Mouse (Mus musculus) retina, embryonic 14.5 days (tissue): ENCODE measurements around the gene Zfp362.

Experiments
- DNase-seq: peaks from one replicate; pipeline ENCODE4 v3.0.0-alpha.2; 2015; ENCODE audit warnings: low spot score

The Zfp362 gene

DNA sequence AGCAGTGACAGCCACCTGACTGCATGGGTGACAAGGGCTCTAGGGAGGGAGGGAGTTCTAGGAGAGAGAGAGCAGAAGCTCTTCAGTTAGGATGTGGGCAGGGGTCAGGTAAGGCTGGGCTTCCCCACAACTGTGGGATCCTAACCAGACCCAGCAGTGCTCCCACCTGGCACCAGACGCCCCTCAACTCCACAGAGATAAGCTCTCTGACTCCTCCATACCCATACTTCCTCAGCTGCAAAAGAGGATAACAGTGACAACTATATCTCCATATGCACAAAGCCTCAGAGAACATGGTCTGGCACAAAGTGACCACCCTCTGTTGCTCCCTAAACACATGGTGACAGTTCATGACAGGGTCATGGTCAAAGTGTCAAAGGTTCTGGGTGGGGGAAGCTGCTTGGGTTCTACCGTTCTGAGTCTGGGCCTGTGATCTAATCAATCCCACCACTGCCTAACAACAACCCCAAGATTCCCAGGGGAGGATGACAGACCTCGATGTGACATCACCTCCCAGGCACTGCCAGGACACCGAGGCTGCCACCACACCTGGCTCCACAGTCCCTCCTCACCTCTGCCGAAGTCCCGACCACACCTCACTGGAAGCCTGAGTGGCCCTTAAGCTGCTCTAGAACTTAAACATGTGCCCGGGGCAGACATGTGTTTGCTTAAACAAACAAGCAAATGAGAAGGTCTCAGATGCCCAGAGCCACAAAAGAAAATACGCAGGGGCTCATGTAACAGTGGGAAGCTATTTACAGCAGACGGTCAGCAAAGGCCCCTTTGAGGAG, 4.0 kb downstream of the Zfp362 start:
- no peak for DNase-seq

- DNase-seq = no peak
Observed at GRCm38 (mm10) chr4:128796788-128797187, 9.1 kb downstream of the Zfp362 start.

DNA sequence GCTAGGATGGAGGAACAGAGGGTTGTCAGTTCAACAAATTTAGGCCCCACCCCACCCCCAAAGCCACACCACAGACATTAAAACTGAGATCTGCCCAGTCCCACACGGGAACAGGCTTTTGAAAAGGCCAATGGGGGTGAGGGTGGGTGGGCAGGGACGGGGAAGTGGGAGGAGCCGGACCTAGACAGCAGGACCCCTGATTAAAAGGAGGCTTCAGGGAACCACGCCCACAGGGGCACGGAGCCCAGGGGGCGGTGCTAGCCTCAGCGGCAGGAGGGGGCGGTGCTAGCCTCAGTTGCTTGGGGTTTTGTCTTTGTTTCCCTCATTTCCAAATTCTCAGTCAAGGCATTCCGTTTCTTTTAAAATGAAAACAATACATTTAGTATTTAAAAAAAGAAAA, 10.2 kb downstream of the Zfp362 start:
- peak; percentile 42 for DNase-seq

DNA sequence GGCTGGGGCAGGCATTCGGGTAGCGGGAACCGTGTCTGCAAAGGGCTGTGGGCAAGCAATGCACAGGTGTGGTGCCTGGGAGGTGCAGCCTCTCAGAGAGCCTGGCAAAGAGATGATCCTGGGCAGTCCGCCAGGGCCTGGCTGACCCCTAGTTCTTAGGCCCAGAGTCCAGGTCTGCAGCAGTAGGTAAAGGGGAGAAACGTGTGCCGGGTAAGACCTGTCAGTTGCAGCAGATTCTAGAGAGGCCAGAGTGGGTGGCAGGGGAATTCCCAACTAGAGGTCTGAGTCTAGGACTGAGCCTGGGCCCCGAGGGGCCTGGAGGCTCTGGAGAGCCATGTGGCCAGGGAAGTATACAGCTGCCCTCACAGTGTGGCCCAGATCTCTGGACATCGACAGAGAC, 11.6 kb downstream of the Zfp362 start:
- DNase-seq = no peak

- DNase-seq = no peak
Observed at GRCm38 (mm10) chr4:128793710-128794109, 12.1 kb downstream of the Zfp362 start.

GRCm38 (mm10) chr4:128789646-128790045, 16.2 kb downstream of the Zfp362 start:
- no peak for DNase-seq

DNA sequence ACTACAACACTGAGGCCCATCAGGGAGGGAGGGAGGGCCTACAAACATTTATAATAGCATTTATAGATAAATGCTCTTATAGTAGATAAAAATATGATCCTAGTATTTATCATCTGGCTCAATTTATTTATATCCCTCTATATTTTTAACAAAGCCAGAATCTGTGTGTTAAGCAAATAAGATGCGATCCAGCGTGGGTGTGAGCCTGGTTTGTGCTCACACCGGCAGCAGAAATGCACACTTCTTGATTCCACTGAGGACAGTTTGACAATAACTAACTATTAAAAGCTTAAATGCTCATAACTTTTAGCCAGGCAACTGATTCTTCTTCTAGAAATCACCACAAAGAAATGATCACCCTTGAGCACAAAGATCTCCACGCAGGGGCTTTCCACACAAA, 17.7 kb downstream of the Zfp362 start:
- DNase-seq = no peak

- no peak for DNase-seq
Observed at GRCm38 (mm10) chr4:128787023-128787939, 18.6 kb downstream of the Zfp362 start.

GRCm38 (mm10) chr4:128785921-128786654, 19.8 kb downstream of the Zfp362 start:
- DNase-seq = no peak

DNA sequence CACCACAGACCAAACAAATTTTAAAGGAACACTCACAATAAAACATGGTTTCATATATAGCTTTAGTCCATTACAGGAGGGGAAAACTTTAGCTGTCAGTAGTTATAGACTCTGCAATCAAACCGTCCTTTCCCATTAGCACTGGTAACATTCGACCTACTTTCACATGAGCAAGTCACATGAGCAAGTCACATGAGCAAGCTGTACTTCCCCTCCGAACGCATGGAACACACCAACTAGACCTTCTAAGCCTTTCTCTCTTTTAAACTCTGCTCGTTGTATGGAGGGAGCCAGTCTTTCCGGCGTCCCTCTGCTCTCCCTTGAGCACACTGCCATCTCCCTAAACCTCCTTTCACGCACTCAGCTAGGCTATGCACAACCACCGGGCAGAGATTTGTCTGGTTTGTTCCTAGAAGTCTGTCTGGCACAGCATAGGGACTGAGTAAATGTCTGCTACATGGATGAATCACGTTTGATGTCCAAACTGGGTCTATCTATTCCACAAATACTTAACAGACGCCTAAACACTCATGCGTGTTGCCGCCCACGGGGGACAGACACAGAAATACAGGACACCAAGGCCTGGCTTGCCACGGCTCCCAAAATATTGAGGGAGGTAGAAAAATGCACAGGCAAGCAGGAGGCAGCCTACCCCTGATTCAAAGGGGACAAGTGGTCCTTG, 20.8 kb downstream of the Zfp362 start:
- DNase-seq = no peak

GRCm38 (mm10) chr4:128782645-128783044, 23.2 kb downstream of the Zfp362 start:
- DNase-seq = no peak

- no peak for DNase-seq
Observed at GRCm38 (mm10) chr4:128782037-128782436, 23.8 kb downstream of the Zfp362 start.

- no peak for DNase-seq
Observed at GRCm38 (mm10) chr4:128777593-128777992, 28.3 kb downstream of the Zfp362 start.

GRCm38 (mm10) chr4:128776568-128777289, 29.1 kb downstream of the Zfp362 start:
- peak; percentile 90 for DNase-seq

GRCm38 (mm10) chr4:128774467-128774866, 31.4 kb downstream of the Zfp362 start:
- peak; percentile 79 for DNase-seq

DNA sequence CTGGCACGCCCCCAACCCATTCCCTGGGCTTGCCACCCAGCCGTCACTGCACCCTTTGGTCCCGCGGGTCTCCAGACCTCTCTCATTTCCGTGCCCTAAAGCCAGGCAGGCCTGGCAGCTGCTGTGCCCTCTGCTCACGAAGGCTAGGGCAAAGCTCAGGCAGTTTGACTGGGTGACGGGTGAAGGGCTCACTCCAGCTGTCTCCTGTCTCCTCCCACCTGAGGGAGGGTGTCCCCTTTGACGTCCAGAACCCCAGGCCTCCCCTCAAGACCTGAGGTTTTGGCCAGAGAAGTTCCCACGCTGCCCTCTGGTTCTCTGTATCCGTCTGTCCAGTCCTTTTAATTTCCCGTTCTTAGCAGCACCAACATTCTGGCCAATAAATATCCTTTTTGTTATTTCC, 32.0 kb downstream of the Zfp362 start:
- no peak for DNase-seq

DNA sequence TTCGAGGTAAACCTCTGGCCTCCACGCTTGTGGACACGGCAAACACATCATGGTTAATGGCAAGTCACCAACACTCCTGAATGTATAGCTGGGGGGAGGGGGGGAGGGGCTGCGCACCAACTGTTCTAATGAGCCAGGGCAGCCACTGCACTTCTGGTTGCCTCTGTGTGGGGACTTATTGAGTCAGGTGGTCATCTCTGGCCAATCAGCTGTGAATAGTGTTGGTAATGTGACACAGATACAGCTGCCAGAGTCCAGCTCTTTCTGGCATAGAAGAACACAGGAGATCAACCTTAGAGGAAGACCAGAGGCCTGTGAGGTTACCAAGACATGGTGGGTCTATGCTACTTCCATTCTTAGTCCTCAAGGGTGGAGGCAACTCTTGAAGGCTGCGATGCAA, 35.1 kb downstream of the Zfp362 start:
- no peak for DNase-seq

DNA sequence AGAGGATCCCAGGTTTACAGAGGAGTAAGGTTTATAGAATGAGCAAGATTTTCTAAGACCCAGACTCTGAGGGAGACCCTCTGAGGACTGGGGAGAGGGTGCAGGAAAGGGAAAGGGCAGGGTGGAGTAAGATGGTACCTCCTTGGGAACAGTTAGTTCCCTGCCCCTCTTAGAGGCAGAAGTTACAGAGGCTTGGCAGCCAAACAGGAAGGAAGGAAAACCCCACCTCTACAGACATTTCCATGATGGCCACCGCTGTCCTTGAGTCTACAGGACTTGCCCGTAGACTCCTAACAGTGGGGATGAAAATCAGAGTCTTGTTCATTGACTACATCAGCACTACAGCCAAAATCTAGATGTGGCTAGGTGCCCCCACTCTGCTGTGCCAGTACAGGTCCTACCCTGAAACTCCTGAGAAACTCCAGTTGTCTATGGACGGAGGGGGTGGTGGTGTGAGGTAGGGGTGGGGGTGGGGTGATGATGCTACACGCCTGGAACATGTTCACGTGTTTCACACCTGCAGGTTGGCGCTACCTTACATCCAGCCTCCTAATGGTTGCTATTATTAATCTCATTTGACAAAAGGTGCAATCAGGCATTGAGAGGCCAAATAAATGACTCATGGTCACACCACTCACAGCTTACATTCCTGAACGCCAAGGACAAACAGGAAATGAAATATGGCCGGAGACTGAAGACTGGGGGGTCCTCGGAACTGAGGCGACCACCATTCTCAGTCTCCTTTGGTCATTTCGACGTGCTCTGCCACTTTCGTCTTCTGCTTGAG, 36.1 kb downstream of the Zfp362 start:
- DNase-seq = no peak

DNA sequence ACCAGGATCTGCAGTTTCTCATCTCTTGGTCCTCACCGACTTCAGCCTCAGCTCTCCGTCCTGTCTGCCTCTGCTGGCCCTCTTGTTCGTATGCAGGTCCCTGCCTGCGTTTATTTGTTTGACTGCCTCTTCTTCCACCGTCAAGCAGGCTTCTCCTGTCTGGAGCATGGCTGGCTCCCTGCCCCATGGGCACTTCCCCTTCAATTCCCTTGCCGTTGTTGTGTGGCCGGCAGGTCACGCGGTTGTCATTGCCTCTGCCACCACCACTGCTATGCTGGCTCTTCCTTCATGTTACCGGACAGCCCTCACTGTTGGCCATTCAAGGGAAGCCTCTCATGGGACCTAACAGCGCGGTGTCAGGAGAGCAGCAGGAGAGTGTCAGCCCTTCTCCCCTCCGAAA, 37.7 kb downstream of the Zfp362 start:
- DNase-seq = no peak

GRCm38 (mm10) chr4:128766929-128767328, 38.9 kb downstream of the Zfp362 start:
- no peak for DNase-seq
